Mouse (Mus musculus) A20 (cell line): ENCODE data around the gene Umod.

Source experiments
- DNase-seq: peaks from one replicate; pipeline ENCODE4 v3.0.0-alpha.2; 2011; ENCODE audit warnings: low read depth, low spot score

Gene Umod

DNA sequence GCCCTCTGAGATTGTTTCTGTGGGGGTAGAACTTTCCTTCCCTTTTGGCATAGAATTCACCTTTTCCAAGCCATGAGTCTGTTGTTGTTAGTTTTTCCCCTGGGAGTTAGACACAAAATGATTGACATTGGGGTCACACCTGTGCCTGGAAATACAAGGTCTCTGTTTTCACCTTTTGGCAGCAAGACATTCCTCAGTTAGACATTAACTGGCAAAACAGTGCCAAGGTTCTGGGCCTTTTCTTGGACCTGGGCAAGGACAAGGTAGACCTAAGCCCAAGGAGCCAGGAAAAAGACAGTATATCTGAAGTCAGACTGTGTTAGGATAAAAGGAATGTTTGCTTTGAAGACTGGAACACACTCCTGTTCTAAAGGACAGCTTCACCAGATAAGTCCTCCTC is at the start of gene Umod:
Gene Umod (minus strand): TSS at position 27 of the 400 bp plus-strand sequence.
- no peak for DNase-seq

DNA sequence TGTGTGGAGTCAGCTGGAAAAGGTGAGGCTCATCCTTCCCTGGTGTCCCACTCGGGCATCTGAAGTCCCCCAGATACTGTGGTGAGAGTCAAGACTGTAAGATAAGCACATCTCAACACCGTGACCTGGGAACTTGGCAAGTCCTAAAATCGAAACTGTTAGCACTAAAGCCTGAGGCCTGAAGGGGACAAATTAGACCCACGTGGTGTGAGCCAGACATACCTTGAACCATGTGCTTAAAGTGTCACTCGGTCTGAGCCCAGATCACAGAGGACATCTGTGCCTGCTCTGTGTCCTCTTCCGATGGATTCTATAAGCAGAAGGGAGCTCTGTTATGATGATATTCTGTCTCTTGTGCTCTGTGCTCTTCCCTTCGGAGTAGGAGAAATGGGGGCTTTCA is 49.5 kb upstream of the Umod start:
- no peak for DNase-seq

DNA sequence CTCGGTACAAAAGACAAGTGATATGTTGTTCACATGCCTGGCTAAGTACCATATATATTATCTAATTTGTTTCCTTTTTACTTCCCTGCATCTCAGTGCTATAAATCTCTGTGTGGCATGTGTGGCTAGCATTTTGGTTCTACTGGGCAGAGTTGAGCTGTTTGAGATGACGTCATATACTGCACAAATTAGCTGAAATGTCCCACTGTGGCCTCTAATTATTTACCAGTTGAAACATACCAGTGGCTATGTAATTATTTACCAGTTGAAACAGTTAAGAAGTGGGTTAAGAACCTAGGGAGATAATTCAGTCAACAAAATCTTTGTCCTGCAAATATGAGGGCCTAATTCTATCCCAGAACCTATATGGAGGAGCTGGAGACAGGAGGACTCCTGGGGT is 48.5 kb upstream of the Umod start:
- no peak for DNase-seq

DNA sequence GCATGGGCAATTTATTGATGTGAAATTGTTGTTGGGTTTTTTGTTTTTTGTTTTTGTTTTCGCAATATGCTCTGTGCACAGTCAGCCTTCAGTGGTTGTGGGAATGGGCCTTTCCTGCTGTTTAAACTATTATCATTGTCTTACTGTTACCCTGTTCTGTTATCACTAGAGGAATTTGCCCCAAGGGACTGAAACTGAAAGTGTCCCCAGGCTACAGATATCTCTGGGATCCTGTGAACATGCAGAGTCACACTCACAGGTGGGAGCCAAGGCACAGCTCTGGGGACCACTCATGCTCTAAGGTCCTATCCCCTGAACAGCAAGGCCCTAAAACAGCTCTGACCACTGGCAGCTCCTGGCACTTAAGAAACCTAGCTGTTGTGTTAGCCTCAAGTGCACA is 48.1 kb upstream of the Umod start:
- DNase-seq, result no peak

DNA sequence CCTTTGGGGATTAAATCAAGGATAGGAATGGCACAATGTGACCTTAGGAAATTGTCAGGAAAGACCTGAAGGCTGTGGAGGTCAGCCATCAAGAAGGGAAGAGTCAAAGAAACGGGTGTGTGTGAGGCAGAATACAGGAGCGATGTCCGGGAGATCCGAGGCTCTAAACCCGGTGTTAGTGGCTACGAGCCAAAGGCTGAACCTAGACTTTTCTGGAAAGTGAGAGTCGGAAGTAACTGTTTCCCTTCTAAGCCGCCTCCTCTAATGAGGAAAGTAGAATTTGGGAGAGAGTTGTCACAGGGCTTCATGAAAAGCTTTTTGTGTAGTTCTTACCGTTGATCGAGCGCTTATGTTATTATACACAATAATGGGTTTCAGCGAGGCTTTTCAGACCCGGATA is 47.4 kb upstream of the Umod start:
- no peak for DNase-seq

DNA sequence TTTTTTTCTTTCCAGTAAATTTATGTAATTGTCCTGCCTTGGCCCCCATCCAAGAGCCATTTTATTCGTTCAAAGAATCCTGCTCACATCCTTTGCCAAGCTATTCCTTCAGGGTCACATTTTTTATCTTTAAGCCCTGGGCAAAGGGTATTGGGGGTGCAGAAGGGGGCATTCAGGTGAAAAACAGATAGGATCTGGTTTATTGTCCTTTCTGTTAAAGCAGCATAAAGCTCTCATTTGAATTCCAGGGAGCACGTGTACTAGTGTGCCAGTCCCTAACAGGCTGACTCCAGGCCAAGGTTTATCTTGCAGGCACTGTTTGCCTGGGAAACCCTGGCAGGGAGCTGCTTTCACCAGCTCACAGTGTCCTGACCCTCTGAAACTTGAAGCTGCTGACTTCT is 46.8 kb upstream of the Umod start:
- DNase-seq, result no peak

DNA sequence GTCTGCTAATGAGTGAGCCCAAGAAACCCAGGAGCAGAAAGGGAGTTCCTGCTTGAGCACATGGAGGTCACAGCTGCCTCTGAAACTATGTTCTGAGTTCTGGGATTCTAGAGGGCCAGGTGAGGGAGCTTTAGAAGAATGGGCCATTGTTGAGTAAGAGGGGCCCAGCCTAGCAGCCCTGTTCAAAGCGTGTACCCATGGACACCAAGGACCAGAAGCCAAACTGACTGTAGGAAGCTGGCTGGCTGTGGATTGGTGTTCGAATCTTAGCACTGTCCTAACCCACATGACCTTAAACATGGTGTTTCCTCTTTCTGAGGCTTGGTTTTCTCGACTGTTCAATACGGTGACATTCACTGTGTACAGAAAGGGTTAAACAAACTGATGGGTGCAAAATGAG is 44.3 kb upstream of the Umod start, which contains the start of gene Pdilt:
Gene Pdilt (minus strand): TSS at position 101 of the 400 bp plus-strand sequence.
- DNase-seq, result no peak

DNA sequence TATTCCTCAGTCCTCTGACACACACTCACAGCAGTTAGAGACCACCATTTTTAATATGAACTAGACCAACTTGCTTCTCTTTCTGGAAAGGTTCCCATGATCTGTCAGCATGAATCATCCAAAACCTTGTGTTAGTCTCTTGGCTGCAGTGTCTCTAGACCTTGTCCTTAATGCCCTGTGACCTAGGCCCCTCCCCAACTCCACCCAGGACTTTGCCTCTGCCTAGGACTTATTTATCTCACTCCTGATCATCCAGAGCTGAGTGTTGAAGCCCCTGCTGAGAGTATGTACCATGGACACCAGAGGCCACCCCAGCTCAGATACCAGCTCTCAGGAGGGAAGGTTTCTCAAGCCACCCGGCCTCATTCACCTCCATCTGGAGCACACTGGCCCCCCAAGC is 43.3 kb upstream of the Umod start:
- no peak for DNase-seq

DNA sequence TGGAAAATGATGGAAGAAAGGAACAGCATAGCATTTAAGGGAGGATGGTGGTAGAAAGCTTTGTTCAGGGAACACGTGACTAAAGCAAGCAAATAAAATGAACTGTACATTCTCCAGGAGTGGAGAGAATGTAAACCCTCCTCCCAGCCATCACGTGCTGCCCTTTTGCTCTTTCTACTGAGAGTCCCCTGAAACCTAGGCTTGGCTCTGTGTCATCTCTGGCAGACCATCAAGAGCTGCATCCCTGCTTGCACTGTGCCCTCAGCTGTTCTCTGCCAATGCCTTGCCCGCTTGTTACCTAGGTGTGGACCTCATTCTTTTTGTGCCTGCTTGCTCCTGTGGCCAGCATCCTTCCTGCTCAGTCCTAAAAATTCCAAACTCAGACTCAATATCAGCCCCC is 42.7 kb upstream of the Umod start:
- no peak for DNase-seq

DNA sequence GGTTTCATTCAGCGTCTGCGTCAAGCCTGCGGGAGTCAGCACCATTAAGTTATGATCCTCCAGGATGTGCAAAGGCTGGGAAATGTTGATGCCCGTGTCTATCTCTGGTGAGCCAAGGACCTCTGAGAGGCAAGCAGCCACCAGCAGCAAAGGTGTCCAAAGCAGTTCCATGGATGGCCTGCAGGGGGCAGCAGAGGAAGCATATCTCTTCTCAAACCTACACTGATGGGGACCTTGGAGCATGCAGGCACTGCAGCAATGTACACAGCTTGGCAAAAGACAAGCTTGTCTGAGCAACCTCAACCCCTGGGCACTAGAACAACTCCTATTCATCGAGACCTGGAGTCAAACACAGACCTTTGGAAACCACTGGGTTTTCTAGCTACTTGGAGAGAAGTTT is 40.6 kb upstream of the Umod start:
- peak; percentile 11 for DNase-seq

DNA sequence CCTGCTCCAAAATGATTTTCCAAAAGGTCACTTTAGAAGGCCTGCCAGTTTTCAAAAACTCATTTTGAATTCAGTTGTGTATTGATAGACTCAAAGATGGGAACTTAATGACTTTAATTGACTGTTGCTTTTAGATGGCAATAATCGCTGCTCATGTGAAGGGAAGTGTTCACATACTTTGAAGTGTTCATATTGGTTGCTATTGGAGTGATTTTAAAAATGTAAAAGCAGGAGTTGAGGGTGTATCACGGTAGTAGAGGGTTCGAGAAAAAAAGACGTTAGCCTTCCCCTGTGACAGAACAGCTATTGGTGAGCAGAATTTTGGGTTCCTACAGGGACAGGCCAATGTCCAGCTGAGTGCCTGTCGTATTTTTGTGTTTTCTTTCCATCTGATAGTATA is 40.1 kb upstream of the Umod start, which contains the start of gene Acsm5:
Gene Acsm5 (plus strand): TSS at position 301 of the 400 bp plus-strand sequence.
- DNase-seq, result no peak

DNA sequence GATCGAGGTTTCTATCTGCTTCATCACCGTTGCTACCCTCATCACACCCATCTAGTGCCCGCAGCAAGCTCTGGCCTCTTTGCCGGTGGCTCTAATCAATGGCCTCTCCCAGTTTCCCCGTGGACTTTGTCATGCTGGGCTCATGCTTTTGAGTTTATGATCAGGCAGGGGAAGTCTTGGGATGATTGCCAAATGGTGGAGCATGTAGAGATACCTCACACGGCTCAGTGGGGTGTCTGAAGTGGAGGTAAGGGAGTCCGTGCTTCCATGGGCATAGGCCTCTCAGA is 37.1 kb upstream of the Umod start:
- DNase-seq, result no peak

DNA sequence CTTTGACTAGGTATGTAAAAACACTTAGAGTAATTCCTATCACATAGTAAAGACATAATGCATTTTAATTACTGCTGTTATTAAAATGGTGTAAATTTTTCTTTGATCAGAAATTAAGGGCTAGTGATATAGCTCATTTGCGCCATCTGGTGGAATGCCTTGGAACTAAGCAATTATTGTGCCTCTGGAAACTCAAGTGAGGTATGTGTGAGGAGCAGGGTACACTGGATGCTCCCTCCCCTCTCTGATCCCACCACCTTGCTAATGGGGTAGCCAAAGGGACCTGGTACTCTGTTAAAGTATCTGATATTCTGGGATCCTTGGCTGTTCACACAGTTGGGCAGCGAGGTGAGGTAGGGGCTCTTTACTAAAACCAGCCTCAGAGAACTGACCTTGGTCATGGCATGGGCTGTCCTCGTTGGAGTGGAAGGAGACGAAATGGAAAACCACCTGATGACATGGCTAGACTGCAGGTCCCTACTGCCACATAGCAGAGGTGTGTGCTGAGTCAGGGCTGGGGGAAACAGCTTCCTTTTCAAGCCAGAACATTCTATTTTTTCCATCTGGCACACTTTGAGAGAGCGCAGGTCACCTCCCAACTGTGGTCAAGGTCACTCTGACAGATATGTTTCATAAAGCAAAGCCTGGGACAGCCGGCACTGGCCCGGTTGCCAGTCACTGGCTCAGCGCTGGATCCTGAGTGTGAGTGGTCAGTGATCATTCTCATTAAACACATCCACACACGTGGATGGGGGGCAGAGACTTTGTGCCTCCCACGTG is 36.6 kb upstream of the Umod start:
- peak; percentile 14 for DNase-seq

DNA sequence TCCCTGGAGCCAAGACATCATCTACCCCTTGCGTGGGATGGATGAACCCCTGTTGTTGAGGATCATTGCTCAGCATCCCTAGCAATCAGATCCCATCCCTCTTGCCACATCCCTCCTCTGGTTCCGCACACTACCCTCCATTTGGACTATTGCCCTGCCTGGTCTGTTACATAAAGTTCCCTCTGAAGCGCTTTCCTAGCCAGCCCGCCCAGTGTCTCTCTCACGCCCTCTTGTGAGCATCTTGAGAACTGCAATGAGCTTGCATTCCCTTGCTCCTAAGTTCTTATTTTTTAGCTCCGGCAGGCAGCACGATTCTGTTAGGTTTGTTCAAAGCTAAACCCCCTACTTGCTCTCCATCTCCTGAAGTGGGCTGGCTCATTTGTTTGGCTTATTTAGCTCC is 34.0 kb upstream of the Umod start:
- no peak for DNase-seq

DNA sequence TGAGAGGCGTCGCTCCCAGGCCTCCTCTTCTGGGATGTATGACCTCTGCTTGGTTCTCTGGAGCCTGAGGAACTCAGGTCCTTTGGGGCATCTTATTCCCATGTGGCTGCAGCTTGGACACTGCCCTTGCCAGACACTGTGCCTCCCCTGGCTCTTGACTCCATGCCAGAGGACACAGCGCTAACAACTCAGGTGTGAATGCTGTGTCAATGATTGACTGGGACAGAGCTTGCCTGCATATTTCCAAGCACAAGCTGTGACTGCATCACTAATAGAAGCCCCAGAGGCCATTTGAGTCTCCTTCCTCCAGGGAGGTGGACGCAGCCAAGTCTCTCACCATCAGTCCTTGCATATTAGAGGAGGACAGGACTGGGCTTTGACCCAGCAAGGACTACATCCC is 32.1 kb upstream of the Umod start:
- no peak for DNase-seq

DNA sequence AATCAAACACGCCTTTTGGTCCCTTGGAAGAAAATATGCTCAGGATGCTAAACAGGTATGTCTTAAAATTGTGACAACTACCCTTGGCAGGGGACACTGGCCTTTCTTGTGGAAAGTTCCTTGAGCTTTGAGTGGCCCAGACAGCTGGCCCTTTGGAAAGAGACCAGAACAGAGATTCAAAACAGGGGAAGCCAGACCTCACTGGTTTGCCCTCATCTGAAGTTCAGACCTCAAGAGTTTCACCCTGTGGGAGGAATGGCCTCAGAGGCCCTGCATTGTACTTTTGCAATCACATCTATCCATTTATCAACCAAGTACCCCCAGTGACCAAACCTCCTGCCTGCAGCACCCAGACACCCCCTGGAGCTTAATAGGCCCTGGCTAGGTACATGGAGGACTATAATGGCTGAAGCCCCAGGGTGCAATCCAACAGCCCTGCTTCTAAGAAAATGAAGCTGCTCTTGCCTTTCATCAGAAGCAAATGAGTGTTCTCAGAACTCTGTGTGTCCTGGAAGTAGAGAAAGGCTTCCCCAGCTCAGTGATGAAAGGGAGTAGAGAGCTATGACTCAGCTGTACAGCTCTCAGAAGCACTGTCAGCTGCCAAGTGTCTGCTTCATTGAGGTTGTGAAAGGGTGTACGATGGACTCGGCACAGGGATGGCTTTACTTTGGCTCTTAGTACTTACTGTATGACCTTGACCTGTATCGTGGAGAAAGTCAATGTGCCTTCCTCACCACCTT is 11.1 kb upstream of the Umod start:
- DNase-seq, result no peak

DNA sequence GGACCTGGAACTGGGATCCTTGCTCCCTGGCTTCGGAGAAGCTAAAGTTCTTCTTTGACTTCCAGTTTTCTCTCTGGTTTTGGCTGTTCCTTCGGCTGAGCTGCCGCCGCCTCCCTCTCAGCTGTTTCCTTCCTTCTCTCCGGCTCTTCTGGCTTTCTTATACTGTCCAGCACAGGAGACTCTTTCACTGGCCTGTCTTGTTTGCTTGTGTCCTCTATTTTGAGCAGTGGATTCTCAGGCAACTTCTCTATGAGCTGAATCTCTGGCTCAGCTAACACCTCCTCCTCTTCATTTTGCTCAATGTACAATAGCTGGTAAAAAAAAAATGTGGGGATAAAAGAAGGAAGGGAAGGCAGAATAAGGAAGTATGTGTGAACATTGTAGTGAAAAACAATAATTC is 7.6 kb upstream of the Umod start:
- DNase-seq, result no peak

DNA sequence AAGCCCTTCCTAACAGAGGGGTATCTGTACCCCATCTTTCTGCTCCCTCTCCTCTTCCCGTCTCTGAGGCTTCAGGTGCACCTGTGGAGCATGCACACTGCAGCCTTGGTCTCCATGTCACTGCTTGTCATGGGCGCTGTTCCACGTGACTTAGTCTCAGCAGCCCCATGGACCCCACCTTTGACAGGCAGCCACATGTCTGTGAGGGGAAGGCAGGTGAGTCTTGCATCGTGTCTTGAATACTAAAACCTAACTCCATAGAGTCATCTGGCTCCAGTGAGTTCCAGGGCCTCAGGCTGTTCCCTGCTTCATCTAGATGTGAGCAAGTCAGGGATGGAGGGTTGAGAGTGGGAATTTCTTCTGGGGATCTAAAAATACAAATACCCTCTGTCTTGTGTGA is 5.1 kb upstream of the Umod start:
- no peak for DNase-seq

DNA sequence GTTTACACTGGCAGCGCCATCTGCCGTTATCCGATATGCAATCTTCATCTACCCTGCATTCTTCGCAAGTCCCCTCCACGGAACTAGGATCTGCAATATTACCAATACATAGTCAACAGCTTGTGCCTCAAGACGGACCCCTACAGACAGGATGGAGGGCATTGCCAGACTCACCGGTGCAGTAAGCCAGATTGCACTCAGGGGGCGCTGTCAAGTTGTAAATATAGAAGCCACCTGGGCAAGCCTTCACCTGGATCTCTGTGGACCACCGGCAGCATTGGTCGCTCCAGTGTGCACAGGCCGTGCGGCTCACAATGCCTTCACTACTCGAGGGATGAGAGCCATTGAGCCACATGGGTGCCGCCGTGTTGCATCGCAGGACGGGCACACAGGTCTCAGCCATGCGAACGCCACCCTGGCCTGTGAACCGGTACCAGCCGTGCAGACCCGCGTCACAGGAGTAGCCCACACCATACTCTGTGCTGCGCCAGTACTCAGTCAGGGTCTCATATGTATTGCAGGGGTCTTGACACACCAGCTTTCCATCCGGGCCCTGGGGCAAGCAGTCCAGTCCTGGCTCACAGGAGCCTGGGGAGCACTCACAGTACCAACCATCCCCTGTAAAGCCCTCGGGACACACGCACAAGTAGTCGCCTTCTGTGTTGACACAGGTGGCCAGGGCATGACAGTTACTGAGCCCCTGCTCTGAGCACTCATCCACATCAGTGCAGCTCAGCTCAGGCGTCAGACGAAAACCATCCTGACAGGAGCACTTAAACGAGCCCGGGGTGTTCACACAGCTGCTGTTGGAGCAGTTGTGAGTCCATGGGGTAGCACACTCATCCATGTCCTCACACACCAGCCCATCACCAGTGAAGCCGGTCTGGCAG is 2.3 kb downstream of the Umod start:
- no peak for DNase-seq

DNA sequence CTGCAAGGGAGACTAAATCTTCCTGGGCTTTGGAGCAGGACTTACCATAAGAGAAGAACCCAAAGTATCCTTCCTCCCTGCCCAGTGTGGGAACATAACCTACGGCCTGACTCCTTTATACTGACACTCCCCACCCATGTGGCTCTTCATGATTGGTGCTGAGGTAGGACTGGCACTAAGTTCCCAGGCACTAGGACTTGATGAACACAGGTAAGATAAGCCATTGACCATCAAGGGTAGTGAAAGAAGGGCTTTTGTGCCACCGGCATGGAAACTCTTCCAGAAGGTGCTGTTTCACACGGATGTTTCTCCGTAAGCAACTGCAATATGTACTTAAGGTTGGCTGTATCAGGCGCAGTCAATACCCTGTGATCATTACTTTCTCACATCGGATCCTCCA is 19.9 kb downstream of the Umod start, which contains the start of gene Gp2:
Gene Gp2 (minus strand): TSS at position 101 of the 400 bp plus-strand sequence.
- no peak for DNase-seq

DNA sequence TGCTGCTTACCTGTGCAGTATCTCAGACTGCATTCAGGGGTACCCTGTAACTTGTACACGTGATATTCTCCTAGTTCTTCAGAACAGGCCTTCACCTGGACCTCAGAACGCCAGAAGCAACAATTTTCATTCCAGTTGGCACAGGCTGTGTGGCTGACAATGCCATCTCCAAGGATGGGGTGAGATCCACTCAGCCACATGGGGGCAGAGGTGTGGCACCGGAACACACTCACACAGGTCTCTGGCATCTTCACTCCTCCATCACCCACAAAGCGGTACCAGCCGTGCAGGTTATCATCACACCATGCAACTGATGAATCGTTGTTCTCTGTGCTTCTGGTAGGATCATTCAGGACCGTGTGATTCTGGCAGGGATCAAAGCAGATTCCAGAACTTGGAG is 24.9 kb downstream of the Umod start:
- DNase-seq, result no peak

DNA sequence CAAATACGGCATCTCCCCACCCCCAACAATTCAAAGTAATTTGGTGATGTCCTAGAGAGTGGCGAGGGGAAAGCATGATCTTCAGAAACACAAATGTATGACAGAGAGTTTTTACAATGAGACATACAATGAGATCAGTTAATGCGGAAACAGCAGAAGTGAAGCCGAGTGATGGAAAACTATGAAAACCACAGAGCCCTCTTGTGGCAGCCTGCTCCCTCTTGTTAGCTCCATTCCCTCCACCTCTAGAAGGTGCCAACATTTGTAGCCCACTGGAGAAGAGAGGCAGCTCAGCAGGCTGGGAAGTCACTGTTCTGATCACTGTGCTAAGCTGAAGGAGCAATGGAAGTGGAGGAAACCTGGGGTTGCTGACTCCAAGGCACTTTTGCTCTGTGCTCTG is 35.2 kb downstream of the Umod start:
- DNase-seq, result no peak
